Mouse (Mus musculus) CD4-positive naive resting alpha-beta T cell, adult 57 days (primary cell): ENCODE data around the gene Cab39l. TPM values are rescaled to one million over a fixed set of nuclear protein-coding genes. Genes with fewer than 3 reads are reported as not detected.

Experiments used
- total RNA-seq: library from RNA; stranded (reverse); gene quantifications from one replicate; pipeline ENCODE4 v1.2.4, GENCODE M21; 2023

Cab39l gene
- 28.3 TPM for total RNA-seq

GRCm38 (mm10) chr14:59440558-59441471, at the start of gene Cab39l, which contains the start of gene Setdb2:
Gene Cab39l, plus strand, starts transcription at chr14:59440972.
Gene Setdb2, minus strand, starts transcription at chr14:59440884.

GRCm38 (mm10) chr14:59395281-59395680, 45.5 kb upstream of the Cab39l start, which contains the start of gene Phf11c:
Gene Phf11c, minus strand, starts transcription at chr14:59395381.

GRCm38 (mm10) chr14:59597398-59598259, 156.9 kb downstream of the Cab39l start, which contains the start of gene Cdadc1:
Gene Cdadc1, minus strand, starts transcription at chr14:59597959.

GRCm38 (mm10) chr14:59625158-59625805, 184.5 kb downstream of the Cab39l start, which contains the start of gene Shisa2:
Gene Shisa2, plus strand, starts transcription at chr14:59625308.

Other genes with a start within 250 kb of the Cab39l start
- gene Rcbtb1, start 239.8 kb upstream of the Cab39l start, total RNA-seq = 98.0 TPM
- 4.9 TPM for gene Gm6904, start 180.8 kb upstream of the Cab39l start, total RNA-seq
- 5.5 TPM for gene Phf11a, start 143.4 kb upstream of the Cab39l start, total RNA-seq
- gene Phf11b, start 99.6 kb upstream of the Cab39l start, total RNA-seq = 35.6 TPM
- 8.4 TPM for gene Phf11d, start 75.5 kb upstream of the Cab39l start, total RNA-seq
- gene Phf11c, start 45.6 kb upstream of the Cab39l start, total RNA-seq = 13.4 TPM
- 37.7 TPM for gene Setdb2, start 88 bp upstream of the Cab39l start, total RNA-seq
- 41.7 TPM for gene Cdadc1, start 157.0 kb downstream of the Cab39l start, total RNA-seq
- not detected for gene Shisa2, start 184.3 kb downstream of the Cab39l start, total RNA-seq